Mouse (Mus musculus) lung, embryonic 14.5 days (tissue): ENCODE results near the gene Swi5. TPM values are rescaled to one million over a fixed set of nuclear protein-coding genes. Genes with fewer than 3 reads are reported as not detected.

ENCODE experiments used
- ATAC-seq: fragments of 200-750 bp; cut with Nextera tagmentation; 2 replicates; pipeline ENCODE4 v1.8.0; 2017; ENCODE audit warnings: mild to moderate bottlenecking, moderate TSS enrichment, moderate library complexity; ENCODE audit not compliant: insufficient read depth
- DNase-seq: peaks from one replicate; pipeline ENCODE4 v3.0.0-alpha.2; 2015
- H3K27ac ChIP-seq: fragments of 300-500 bp; sonication (generic); 2 replicates; pipeline ENCODE4 v1.5.1; 2014; ENCODE audit warnings: low read depth, mild to moderate bottlenecking, moderate library complexity
- H3K27me3 ChIP-seq: fragments of 300-500 bp; sonication (generic); 2 replicates; pipeline ENCODE4 v1.6.1; 2014; ENCODE audit warnings: low read length, control low read depth; ENCODE audit not compliant: insufficient read depth
- H3K36me3 ChIP-seq: fragments of 300-500 bp; sonication (generic); 2 replicates; pipeline ENCODE4 v1.6.1; 2014; ENCODE audit warnings: control low read depth; ENCODE audit not compliant: insufficient read depth
- H3K4me1 ChIP-seq: fragments of 300-500 bp; sonication (generic); 2 replicates; pipeline ENCODE4 v1.6.1; 2014; ENCODE audit warnings: antibody characterized with exemption, control low read depth; ENCODE audit not compliant: insufficient read depth
- H3K4me2 ChIP-seq: fragments of 300-500 bp; sonication (generic); 2 replicates; pipeline ENCODE4 v1.6.1; 2014; ENCODE audit warnings: mild to moderate bottlenecking
- H3K4me3 ChIP-seq: fragments of 300-500 bp; sonication (generic); 2 replicates; pipeline ENCODE4 v1.5.1; 2014; ENCODE audit warnings: low read depth, low read length
- H3K9ac ChIP-seq: fragments of 300-500 bp; sonication (generic); 2 replicates; pipeline ENCODE4 v1.6.1; 2014
- H3K9me3 ChIP-seq: fragments of 300-500 bp; sonication (generic); 2 replicates; pipeline ENCODE4 v1.6.1; 2016; ENCODE audit warnings: low read depth, low read length, control low read depth
- CTCF ChIP-seq: IDR thresholded peaks from 2 replicates; pipeline ENCODE4 v1.5.1; 2016; ENCODE audit warnings: antibody characterized with exemption, low read depth
- WGBS: fragments of 180-500 bp; shearing (Covaris S2); extraction: QIAGEN DNeasy Blood & Tissue Kit; methylation state at CpG from one replicate; pipeline ENCODE4 v1.1.7; 2014; 5-methylcytosine and 5-hydroxymethylcytosine counted together
- polyA plus RNA-seq: library from polyadenylated mRNA; unstranded; fragments of >200 nt; fragmentation: Nextera tagmentation; extraction: Ambion mirVana; gene quantifications from 2 replicates; pipeline ENCODE4 v1.2.1, GENCODE M21; 2014

The Swi5 gene
- polyA plus RNA-seq, 1 experiment from 2014 or later, result 205 TPM

DNA sequence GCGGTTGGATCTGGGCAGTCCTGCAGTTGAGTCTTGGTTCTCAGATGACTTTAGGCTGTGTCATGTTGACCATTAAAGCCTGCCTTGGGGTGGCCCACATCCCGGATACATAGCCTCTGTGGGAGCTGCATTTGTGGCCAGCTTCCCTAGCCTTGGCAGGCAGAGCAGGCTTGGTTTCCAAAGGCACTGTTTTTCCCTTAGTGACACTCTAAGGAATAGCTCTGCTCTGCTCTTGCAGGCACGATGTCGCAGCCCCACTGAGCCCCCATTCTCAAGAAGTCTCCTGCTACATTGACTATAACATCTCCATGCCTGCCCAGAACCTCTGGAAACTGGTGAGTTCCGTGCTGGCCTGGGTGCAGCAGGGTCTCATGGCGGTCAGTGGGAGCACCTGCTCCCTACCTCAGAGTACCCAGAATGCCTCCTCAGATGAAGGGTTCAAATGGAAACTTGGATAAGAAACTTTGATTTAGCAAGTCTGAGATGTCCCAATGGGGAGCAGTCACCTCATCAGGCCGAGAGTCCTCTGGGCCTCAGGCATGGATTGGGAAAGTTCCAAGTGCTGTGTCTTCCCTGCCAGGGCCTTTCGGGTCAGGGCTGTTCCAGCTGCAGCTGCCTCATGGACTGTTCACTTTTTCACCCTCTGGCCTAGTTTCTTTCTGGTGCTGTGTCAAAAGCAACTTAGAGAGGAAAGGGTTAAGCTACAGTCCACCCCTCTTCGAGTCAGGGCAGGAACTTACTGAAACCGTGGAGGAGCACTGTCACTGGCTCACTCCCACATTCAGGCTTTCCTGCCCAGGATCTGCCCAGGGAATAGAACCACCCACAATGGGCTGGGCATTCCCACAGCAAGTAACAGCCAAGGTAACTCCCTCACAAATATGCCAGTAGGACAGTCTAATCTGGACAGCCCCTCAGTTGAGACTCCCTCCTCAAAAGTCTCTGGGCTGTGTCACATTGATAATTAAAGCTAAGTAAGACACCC is 39.2 kb downstream of the Swi5 start:
- no peak for TF ChIP-seq CTCF
- peaks cover 72% of the 10 kb centered on the region for H3K36me3 ChIP-seq
- H3K4me3 ChIP-seq, result no peak overlapping the region
- 69% methylated on average over 10 of the region's 10 CpGs for WGBS
- ATAC-seq, result no peak
- no peak for DNase-seq
- H3K4me2 ChIP-seq, result no peak overlapping the region
- no peak overlapping the region for H3K9ac ChIP-seq
- H3K9me3 ChIP-seq, result no peaks in the 10 kb centered on the region
- H3K27me3 ChIP-seq, result no peaks in the 10 kb centered on the region
- no peak overlapping the region for H3K27ac ChIP-seq
- H3K4me1 ChIP-seq, result no peaks in the 10 kb centered on the region

DNA sequence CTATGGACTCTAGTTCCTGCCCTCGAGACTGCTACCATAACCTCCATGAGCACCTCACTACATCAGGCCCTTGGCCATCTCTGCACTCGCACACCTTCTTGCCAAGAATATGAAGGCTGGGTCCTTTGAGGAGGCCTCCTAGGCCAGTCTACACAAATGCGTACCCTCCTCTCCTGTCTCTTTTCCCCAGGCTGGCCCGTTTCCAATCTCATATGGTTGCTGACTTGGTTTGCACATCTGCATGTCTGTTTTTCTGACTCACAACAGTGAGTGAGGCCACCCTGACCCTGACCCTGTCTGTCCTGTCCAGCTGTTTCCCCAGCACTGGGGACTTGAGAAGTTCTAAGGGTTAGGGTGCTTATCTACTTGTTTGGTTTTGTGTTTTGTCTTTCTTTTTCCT is 41.1 kb downstream of the Swi5 start:
- Histone ChIP-seq H3K4me2 (no peak overlapping the region), H3K27ac (no peak overlapping the region), H3K9me3 (no peaks in the 10 kb centered on the region), H3K27me3 (no peaks in the 10 kb centered on the region), H3K36me3 (peaks cover 55% of the 10 kb centered on the region), H3K4me1 (no peaks in the 10 kb centered on the region), H3K4me3 (no peak overlapping the region), H3K9ac (no peak overlapping the region)
- 80% methylated on average over 4 of the region's 4 CpGs for WGBS
- no peak for TF ChIP-seq CTCF
- DNase-seq (no peak), ATAC-seq (no peak)

DNA sequence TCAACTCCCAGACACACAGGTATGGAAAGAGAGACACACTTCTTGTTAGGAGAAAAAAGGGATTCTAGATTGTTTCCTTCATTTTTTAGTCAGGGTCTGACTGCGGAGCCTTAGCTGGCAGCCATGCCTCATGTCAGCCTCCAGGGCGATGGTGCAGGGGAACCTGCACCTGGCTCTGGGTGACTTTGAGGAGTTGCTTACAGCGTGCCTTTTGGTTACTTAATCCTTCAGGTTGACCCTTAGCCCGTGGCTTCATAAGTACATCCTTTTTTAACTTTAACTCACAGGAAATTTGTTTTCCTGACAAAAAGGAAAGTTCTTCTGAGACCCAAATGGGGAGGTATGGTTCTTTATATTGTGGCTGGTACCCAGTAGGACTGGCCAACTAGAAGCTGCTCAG is 44.9 kb downstream of the Swi5 start:
- no peaks in the 10 kb centered on the region for H3K27me3 ChIP-seq
- no peaks in the 10 kb centered on the region for H3K4me1 ChIP-seq
- 80% methylated on average over 4 of the region's 4 CpGs for WGBS
- H3K36me3 ChIP-seq, result peaks cover 42% of the 10 kb centered on the region
- ATAC-seq (no peak), DNase-seq (no peak)
- no peak overlapping the region for H3K4me2 ChIP-seq
- H3K27ac ChIP-seq, result no peak overlapping the region
- no peak overlapping the region for H3K9ac ChIP-seq
- H3K9me3 ChIP-seq, result no peaks in the 10 kb centered on the region
- no peak overlapping the region for H3K4me3 ChIP-seq
- TF ChIP-seq CTCF, result no peak

DNA sequence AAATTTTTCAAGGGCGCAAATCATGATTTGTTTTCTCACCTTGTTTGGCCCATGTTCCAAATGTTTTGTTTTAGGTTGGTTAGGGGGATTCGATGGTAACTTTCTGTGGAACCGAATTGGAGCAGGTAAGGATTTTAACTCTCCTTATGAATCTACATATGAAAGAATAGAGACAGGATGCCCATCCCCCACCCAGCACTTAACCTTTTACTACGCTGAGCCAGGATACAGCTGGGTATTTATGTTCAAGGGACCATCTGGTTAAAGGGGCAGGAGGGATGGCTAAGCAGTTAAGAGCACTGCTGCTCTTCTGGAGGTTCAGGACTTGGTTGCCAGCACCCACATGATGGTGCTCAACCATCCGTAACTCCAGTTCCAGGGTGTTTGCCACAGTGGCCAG is 47.3 kb downstream of the Swi5 start:
- no peak for TF ChIP-seq CTCF
- H3K36me3 ChIP-seq, result peaks cover 20% of the 10 kb centered on the region
- no peak overlapping the region for H3K4me3 ChIP-seq
- whole genome bisulfite sequencing, result 79% methylated on average over 5 of the region's 5 CpGs
- no peak overlapping the region for H3K27ac ChIP-seq
- ATAC-seq (no peak), DNase-seq (no peak)
- H3K9ac ChIP-seq, result no peak overlapping the region
- H3K27me3 ChIP-seq, result no peaks in the 10 kb centered on the region
- H3K4me2 ChIP-seq, result no peak overlapping the region
- H3K9me3 ChIP-seq, result no peaks in the 10 kb centered on the region
- H3K4me1 ChIP-seq, result no peaks in the 10 kb centered on the region

DNA sequence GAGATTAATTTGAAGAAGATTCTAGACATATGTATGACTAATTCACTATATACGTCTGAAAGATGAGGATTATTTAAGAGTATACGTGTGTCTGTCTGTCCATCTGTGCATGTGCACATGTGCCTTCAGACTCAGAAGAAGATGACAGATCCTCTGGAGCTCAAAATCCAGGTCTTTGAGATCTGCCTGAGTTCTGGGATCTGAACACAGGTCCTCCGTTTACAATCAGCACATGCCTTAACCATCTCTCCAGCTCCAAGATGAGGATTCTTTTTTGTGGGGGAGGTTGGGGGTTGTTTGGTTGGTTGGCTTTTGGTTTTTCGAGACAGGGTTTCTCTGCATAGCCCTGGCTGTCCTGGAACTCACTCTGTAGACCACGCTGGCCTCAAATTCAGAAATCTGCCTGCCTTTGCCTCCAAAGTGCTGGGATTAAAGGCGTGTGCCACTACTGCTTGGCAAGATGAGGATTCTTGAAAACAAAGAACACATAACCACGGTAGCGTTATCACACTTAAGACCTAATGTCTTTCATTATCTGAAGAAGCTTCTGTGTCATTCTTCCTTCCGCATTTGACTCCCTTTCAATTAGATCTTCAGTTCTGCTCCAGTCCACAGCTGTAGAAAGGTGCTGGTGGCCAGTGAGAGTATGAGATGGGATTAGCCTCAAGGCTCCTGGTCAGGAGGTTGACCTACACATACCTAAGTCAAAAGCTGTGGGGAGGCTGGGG is 49.0 kb downstream of the Swi5 start:
- Histone ChIP-seq H3K36me3 (peaks cover 21% of the 10 kb centered on the region), H3K4me1 (peaks cover 10% of the 10 kb centered on the region; the same call in 1 of the 2 replicates), H3K27ac (no peak overlapping the region), H3K4me2 (no peak overlapping the region), H3K4me3 (no peak overlapping the region), H3K27me3 (no peaks in the 10 kb centered on the region), H3K9ac (no peak overlapping the region), H3K9me3 (no peaks in the 10 kb centered on the region)
- DNase-seq (no peak), ATAC-seq (no peak)
- WGBS, result 86% methylated on average over 9 of the region's 9 CpGs
- TF ChIP-seq CTCF, result no peak

DNA sequence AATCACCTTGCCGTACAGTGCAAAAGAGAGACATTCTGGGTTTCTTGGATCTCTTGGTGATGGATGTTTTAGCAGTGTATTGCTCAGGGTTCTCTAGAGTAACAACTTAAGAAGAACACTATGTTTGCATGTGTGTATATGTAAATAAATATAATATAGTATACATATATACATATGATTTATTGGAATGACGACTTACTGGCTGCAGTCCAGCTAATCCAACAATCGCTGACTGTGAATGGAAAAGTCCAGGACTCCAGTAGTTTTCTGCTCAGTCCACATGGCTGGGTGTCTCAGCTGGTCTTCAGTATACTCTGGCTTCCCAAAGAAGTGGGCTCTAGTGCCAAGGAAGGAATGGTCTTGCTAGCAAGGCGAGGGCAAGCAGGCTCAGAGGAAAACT is 50.3 kb downstream of the Swi5 start:
- TF ChIP-seq CTCF, result no peak
- peak overlapping the region; percentile 93 for H3K4me2 ChIP-seq
- peaks cover 10% of the 10 kb centered on the region; the same call in 1 of the 2 replicates for H3K4me1 ChIP-seq
- H3K9ac ChIP-seq, result peak overlapping the region; percentile 62
- no peak for ATAC-seq
- H3K27me3 ChIP-seq, result no peaks in the 10 kb centered on the region
- peak; percentile 60 for DNase-seq
- H3K36me3 ChIP-seq, result peaks cover 34% of the 10 kb centered on the region
- H3K27ac ChIP-seq, result no peak overlapping the region
- H3K4me3 ChIP-seq, result peak overlapping the region; percentile 71
- H3K9me3 ChIP-seq, result no peaks in the 10 kb centered on the region
- 25% methylated on average over 4 of the region's 4 CpGs for WGBS
